Mouse (Mus musculus) left cerebral cortex, adult 8-10 months (tissue): ENCODE results near the gene Fut8. TPM values are rescaled to one million over a fixed set of nuclear protein-coding genes. Genes with fewer than 3 reads are reported as not detected.

Experiments
- DNase-seq, 2 experiments: peaks; one replicate each; pipeline ENCODE4 v3.0.0; 2022; ENCODE audit warnings: low spot score in 2 of 2
- total RNA-seq, 4 experiments: library from RNA; stranded (reverse); gene quantifications; 2 replicates each; pipeline ENCODE4 v1.2.4; 2022

Gene Fut8
- total RNA-seq: 10 to 100 TPM; 53.7 to 67.6 (median 59.3) TPM

GRCm38 (mm10) chr12:77237950-77238530 lies at the start of gene Fut8:
Fut8 (plus strand) TSS chr12:77238125.
- DNase-seq: peak in 1 of 2 experiments; percentile 90

GRCm38 (mm10) chr12:77189161-77189560 lies 48.8 kb upstream of the Fut8 start:
- DNase-seq: no peak

DNA sequence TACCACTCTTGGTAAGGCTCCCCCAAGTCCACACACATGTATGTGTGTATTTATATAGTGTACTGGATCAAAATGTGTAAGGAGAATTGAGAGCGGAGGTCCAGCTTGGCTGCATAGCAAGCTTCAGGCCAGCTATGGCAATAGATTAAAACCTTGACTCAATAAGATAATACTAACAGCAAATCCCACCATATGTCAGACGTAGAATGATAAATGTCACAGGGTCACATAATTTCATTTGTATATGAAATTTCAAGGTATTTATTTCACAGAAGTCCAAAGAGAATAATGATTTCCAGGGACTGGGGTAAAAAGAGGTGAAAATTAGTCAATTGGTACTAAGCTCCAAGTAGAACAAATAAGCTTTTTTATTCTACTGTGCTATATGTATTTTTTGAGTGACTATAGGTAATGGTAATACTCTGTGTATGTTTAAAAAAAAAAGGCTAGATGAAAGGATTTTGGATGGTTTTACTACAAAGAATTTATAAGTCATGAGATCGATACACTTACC lies 47.9 kb upstream of the Fut8 start:
- DNase-seq: no peak

- DNase-seq: no peak
Measured at GRCm38 (mm10) chr12:77191478-77192271, 46.2 kb upstream of the Fut8 start.

DNA sequence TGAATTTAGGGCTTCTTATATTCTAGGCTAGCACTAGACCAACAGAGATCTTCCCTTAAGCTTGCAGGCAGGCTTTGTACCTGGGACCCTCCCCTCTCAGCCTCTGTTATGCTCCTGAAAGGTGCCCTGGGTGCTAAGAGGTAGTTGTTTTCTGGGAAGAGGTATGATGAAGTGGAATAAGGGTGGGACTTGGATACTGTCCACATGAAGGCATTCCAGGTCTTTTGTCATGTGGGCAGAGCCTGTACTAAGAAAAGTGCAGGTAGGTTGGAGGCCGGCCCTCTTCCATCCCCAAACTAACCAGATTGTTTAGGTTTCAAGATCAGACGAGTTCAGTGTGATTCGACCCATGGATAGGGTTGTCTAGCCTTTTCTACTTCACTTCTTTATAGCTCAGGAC lies 45.2 kb upstream of the Fut8 start:
- no peak for DNase-seq

GRCm38 (mm10) chr12:77193225-77193716 lies 44.7 kb upstream of the Fut8 start:
- DNase-seq: no peak

DNA sequence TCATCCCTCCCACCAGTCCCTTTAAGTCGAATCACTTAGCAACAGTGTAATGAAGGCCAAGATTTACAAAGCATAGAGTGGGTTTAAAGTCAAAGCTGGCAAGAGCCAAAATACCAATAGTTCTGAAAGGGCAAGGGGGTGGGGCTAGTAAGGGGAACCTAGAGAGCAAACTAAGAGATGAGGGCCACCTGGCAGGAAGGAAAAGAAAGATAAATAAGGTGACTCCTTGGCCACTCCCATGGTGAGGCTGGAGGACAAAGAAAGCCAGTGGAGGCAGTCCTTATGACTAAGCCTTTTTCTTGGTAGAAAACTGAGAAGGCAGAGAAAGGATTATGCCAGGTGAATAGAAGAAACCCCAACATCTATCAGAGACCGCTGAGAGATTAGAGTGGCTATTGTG lies 42.9 kb upstream of the Fut8 start:
- no peak for DNase-seq

DNA sequence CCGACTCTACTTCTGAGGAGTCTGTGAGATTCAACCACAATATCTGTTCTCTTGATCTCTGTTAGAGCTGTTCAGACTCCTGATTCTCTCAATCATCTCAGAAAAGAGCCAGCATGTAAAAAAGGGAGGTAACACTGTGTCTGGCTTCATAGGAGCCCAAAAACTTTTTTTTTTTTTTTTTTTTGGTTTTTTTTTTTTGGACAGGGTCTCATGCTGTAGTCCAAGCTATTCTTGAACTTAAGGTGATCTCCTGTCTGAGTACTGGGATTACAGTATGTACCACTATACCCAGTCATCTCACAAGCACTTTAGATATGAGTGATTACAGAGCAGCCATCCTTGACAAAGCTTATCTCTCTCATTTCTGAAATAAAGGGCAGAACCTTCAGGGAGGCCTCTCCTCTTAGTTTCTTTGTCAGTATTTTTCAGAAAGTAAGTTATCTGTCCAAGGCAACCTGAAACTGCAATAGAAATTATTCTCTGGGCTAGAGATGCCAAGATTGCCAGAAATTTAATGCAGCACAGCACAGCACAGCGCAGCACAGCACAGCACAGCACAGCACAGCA lies 41.3 kb upstream of the Fut8 start:
- DNase-seq: no peak

GRCm38 (mm10) chr12:77197121-77197599 lies 40.8 kb upstream of the Fut8 start:
- DNase-seq: no peak

- no peak for DNase-seq
Measured at GRCm38 (mm10) chr12:77198253-77198652, 39.7 kb upstream of the Fut8 start.

DNA sequence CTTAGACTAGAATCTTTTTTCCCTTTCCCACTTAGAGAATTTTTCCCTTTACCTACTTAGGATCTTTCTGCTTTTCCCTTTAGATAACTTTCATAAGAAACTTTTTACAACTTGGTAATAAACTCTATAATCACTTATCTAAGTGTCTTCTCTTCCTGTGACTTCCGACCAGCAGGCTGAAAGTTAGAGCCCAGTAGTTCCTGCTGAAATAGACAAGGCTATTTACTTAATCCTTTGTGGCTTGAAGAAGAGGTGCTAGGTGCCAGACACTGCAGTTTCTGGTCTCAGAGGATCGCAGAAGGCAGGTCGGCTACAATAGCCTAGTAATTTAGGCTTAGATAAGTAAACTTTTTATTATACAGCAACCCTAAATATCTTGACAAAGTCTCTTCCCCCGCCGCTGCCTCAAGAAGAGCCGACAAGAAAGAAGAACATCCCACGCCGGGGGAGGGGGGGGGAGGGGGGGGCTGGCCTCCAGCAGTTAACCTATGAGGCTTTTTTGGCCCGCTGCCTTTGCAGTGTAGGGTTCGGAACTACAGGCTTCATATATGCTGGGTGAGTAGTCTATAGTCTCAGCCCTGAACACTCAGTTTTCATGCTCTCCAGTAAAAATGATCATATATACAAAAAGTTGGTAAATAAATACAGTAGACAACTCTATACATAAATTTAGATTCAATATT lies 36.3 kb upstream of the Fut8 start:
- DNase-seq: no peak

GRCm38 (mm10) chr12:77203136-77203535 lies 34.8 kb upstream of the Fut8 start:
- no peak for DNase-seq

DNA sequence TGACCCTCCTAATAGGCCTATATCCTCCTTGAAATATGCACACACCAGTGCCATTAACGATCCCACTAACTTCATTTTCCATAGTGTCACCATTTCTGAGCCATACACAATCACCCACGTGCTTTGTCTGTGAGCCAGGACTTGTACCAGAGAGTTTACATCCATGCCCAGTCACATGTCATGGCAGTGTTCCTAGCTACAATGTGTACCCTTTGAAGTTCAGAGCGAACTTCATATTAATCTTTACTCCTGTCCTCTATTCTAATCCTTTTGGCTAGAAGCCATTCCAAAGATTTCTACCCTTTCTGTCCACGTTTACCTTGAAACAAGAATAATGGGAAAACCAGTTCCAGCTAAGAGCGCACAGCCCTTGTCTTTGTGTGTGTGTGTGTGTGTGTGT lies 31.1 kb upstream of the Fut8 start:
- DNase-seq: no peak

DNA sequence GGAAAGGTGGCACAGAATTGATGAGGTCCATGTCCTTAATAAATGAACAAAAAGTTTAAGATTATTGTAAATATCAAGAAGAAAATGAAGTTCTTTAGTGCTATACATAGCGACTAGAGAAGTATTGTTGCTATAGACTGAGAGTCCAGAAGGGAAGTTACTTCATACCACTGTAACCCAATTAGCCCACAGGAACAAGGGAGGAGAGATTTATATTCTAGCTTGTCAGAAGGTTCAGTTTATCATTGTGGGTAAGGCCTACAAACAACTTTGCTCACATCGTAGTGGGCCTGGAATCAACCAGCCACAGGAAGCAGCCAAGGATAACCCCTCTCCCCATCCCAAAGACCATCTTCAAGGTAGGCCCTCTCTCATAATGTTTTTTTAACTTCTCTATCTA lies 29.9 kb upstream of the Fut8 start:
- DNase-seq: no peak

GRCm38 (mm10) chr12:77208576-77209180 lies 29.2 kb upstream of the Fut8 start:
- DNase-seq: no peak

GRCm38 (mm10) chr12:77211695-77212208 lies 26.2 kb upstream of the Fut8 start:
- DNase-seq: no peak

DNA sequence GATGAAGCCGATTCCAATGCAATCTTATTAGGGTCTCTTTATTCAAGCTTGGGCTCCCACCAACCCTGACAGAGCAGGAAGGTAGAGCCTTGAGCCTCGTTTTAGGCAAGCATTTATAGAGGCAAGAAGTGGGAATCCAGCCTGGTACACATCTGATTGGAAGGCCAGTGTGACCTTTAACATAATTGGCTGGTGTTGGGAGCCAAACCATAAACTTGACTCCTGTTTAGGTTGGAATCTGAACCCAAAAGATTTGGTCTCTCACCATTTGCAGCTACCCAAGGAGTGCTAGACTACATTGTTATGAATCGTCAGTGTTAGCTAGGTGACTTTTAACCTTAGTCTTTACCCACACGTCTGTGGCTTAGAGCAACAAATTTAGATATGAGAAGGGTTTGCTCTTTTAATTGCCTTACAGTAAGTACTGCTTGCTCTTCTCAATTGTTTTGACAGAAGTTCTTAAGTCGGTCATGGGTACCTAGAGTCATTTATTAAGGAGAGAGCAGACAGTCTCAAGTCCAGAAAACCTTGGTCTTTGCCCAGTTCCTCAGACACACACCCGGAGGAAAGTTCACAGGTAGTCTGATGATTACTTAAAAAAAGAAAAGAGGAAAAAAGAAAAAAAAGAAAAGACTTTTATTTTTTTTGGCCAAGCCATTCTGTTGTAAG lies 23.9 kb upstream of the Fut8 start:
- DNase-seq: no peak

DNA sequence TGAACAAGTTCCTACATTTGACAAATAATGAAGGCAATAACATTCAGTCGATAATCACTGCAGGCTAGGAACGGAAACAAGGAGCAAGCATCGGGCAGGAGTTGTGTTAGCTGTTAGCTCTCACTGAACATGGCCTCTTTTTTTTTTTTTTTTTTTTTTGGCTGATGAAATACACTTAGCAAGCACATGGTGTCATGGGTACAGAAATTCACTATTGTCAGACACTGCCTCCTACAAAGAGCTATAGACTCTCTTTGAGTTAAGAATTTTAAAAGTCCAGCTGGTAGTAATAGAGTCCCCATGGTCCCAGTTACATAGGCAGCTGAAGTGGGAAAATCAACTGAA lies 23.4 kb upstream of the Fut8 start:
- DNase-seq: no peak

DNA sequence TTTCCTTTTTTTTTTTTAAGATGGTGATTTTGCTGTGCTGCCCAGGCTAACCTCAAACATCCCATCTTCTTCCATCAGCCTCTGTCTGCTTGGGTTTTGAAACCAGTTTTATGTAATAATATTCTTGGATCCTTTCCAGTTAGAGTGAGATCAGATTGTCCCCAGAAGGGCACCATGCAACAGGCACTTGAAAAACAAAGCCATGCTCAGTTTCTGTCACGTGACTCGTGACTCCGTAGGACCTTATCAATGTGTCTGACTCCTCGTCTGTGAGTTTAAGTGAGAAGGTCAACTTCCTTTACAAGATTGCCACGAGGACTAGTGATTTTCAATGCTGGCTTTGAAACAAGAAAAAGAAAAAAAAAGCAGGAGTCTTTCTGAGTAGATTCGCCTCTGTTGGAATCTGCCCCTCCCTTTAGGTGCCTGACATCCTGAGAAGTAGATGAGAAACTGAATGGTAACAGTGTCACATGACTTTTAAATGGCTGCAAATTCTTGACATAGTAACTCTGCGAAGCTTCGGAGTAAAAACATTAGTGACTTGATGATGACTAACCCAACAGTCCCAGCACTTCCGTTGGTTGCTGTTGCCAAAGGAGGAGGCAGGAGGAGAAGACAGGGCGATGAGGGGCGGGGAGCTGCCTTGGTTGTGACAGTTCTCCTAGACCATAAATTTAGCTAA lies 21.3 kb upstream of the Fut8 start:
- no peak for DNase-seq

DNA sequence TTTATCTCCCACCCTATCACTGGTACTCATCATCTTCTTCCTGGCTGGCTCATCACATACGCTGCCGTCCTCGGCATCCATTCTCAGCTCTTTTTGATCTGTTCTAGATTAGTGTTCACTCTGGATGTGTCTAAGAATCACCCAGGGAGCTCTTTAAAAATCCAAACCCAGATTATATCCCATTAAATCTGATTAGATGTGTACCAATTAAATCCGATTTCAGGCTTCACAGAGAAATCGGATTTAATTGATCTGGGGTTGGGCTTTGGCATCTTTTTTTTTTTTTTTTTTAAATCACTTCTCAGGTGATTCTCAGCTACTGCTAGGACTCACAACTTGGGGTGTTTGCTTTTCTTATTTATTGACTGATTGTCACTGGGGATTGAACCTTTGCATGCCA lies 17.3 kb upstream of the Fut8 start:
- DNase-seq: no peak
